Mouse (Mus musculus): ENCODE measurements around the gene Ezh1. TPM values are rescaled to one million over a fixed set of nuclear protein-coding genes. Genes with fewer than 3 reads are reported as not detected.

Ezh1 gene
- polyA plus RNA-seq, 1 experiment from 2014 or later, result 12.1 TPM

DNA sequence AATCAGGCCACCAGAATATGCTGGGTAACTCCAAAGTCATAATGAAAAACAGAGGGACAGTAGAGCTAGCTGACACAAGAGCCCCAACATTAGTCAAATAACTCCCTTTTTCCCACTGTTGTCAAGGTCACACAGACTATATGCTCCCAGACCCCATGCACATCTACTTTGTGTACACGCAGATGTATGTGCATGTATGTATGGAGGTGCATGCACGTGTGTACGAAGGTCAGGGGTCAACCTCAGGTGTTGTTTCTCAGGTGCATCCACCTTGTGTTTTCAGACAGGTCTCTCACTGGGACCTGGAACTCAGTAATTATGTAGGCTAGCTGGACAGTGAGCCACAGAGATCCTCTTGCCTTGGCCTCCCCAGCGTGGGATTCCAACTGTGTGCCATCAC lies 40.8 kb downstream of the Ezh1 start:
- 0 out of 2 replicates have a peak, but pooled peaks cover 9% of the 10 kb centered on the region for H3K27me3 ChIP-seq
- no peaks in the 10 kb centered on the region for H3K9me3 ChIP-seq (replicated peaks)
- H3K9ac ChIP-seq, result no peak overlapping the region
- H3K4me2 ChIP-seq, result no peak overlapping the region
- 92% methylated on average over 4 of the region's 4 CpGs for WGBS
- H3K36me3 ChIP-seq (ENCODE audit: poor library complexity, severe bottlenecking), result no peaks in the 10 kb centered on the region
- ATAC-seq, result no peak
- no peak overlapping the region for H3K27ac ChIP-seq
- peaks cover 13% of the 10 kb centered on the region for H3K4me1 ChIP-seq
- H3K4me3 ChIP-seq, result no peak overlapping the region

DNA sequence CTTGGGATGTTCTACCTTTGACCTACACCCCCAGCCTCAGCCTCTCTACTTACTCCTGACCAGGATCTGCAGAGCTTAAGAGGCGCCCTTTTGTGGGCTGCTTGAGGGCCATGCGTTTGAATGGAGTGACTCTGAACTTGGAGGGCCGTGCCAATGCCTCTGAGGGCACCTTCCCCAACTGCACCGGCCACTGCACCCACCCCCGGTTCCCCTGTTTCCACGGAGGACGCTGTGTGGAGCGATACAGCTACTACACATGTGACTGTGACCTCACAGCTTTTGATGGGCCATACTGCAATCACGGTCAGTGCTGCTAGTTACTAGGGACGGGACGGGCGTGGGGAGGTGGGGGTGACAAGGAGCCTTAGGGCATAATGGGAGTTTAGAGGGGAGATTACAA lies 41.3 kb downstream of the Ezh1 start:
- no peak overlapping the region for H3K27ac ChIP-seq
- no peaks in the 10 kb centered on the region for H3K9me3 ChIP-seq (replicated peaks)
- 0 out of 2 replicates have a peak, but pooled peaks cover 11% of the 10 kb centered on the region for H3K27me3 ChIP-seq
- H3K36me3 ChIP-seq (ENCODE audit: poor library complexity, severe bottlenecking), result no peaks in the 10 kb centered on the region
- 89% methylated on average over 12 of the region's 12 CpGs for WGBS
- H3K4me2 ChIP-seq, result no peak overlapping the region
- H3K4me1 ChIP-seq, result peaks cover 9% of the 10 kb centered on the region
- no peak overlapping the region for H3K9ac ChIP-seq
- no peak overlapping the region for H3K4me3 ChIP-seq
- ATAC-seq, result no peak

DNA sequence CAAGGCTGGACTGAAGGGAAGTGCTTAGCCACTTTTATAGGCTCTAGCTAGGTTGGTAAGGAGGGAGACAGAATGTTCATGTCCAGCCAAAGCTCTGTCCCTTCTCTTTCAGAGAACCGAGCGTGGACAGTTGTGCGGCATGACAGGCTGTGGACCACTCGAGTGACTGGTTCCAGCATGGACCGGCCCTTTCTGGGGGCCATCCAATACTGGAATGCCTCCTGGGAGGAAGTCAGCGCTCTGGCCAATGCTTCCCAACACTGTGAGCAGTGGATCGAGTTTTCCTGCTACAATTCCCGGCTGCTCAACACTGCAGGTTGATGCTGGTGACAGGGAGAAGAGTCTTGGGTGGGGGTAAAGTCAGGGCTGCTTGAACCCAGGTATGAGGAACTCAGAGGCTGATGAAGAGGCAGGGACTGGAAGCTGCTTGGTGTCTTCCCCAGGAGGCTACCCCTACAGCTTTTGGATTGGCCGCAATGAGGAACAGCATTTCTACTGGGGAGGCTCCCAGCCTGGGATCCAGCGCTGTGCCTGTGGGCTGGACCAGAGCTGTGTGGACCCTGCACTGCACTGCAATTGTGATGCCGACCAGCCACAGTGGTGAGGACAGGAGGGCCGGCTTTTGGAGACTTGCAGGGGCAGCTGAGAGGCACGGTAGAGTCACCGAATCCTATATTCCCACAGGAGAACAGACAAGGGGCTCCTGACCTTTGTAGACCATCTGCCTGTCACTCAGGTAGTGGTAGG lies 43.3 kb downstream of the Ezh1 start:
- peaks cover 30% of the 10 kb centered on the region for H3K27me3 ChIP-seq
- no peak overlapping the region for H3K4me3 ChIP-seq
- no peaks in the 10 kb centered on the region for H3K9me3 ChIP-seq (replicated peaks)
- H3K9ac ChIP-seq, result 0 out of 2 replicates have a peak overlapping the region, but pooled peaks have one; percentile 21
- WGBS, result 83% methylated on average over 14 of the region's 14 CpGs
- H3K4me2 ChIP-seq, result no peak overlapping the region
- H3K4me1 ChIP-seq, result peaks cover 4% of the 10 kb centered on the region; the same call in 1 of the 2 replicates
- no peaks in the 10 kb centered on the region for H3K36me3 ChIP-seq (ENCODE audit: poor library complexity, severe bottlenecking)
- ATAC-seq, result no peak
- no peak overlapping the region for H3K27ac ChIP-seq

DNA sequence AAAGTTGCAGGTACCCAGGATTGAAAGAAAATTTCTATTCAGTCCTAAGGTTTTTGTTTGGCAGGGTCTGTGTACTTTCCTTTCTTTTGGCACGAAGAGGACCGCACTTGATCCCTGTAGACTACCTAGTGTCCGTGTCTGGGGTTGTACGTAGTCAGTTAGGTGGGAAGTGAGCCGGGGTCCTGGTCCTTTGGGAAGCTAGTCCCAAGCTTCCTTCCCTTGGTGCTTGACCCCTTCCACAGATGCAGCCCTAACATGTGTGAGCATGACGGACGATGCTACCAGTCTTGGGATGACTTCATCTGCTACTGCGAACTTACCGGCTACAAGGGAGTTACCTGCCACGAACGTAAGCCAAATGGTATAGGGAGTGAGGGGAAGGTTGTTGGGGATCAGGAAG lies 44.3 kb downstream of the Ezh1 start:
- Histone ChIP-seq H3K4me1 (peaks cover 9% of the 10 kb centered on the region), H3K27me3 (peaks cover 40% of the 10 kb centered on the region), H3K4me3 (no peak overlapping the region), H3K9ac (no peak overlapping the region), H3K27ac (no peak overlapping the region), H3K9me3 (replicated peaks) (no peaks in the 10 kb centered on the region), H3K4me2 (no peak overlapping the region), H3K36me3 (ENCODE audit: poor library complexity, severe bottlenecking) (no peaks in the 10 kb centered on the region)
- 90% methylated on average over 11 of the region's 11 CpGs for WGBS
- no peak for ATAC-seq

DNA sequence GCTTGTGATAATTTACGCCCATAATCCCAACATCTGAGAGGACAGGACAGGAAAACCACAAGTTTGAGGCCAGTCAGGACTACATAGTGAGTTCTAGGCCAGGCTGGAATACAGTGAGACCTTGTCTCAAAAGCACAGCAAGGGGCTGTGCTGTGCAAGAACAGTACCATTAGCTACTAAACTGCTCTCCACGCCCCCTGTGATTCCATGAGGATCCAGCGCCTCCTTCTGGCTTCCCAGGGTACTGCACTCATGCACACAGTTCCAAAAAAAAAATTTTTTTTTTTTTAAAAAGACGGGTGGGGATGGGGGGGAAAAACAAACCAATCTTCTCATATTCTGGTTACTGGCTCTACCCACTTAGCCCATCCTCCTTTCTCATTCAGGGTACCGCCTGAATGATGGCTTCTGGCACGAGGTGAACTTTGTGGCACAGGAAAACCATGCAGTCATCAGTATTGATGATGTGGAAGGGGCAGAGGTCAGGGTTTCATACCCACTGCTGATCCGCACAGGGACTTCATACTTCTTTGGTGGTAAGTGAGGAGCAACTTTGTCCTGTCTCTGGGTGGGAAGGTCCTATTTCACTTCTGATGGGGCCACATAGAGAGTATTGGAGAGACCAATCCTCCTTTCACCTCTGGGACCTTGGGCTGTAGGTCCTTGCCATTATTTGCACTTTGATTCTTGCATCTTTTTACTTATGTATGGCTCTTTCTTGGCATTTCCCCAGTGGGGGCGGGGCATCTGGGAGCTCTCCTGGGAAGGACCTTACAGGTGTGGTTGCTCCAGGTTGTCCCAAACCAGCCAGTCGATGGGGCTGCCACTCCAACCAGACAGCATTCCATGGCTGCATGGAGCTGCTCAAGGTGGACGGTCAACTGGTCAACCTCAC lies 45.2 kb downstream of the Ezh1 start:
- Histone ChIP-seq H3K36me3 (ENCODE audit: poor library complexity, severe bottlenecking) (no peaks in the 10 kb centered on the region), H3K4me3 (no peak overlapping the region), H3K27me3 (peaks cover 48% of the 10 kb centered on the region), H3K9ac (no peak overlapping the region), H3K4me1 (peaks cover 18% of the 10 kb centered on the region), H3K4me2 (no peak overlapping the region), H3K9me3 (replicated peaks) (no peaks in the 10 kb centered on the region), H3K27ac (no peak overlapping the region)
- 38% methylated on average over 10 of the region's 10 CpGs for WGBS
- no peak for ATAC-seq

DNA sequence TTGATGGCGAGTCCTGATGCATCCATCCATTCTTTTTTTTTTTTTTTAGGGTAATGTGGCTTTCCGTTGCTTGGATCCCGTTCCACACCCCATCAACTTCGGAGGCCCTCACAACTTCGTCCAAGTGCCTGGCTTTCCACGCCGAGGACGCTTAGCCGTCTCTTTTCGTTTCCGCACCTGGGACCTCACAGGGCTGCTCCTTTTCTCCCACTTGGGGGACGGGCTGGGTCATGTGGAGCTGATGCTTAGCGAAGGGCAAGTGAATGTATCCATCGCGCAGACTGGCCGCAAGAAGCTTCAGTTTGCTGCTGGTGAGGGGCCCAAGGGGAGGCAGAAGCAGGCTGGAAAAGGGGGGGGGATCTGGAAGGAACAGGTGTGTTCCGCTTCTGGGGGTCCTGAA lies 46.0 kb downstream of the Ezh1 start:
- WGBS, result 61% methylated on average over 17 of the region's 17 CpGs
- peaks cover 56% of the 10 kb centered on the region for H3K27me3 ChIP-seq
- H3K4me2 ChIP-seq, result no peak overlapping the region
- ATAC-seq, result no peak
- H3K36me3 ChIP-seq (ENCODE audit: poor library complexity, severe bottlenecking), result no peaks in the 10 kb centered on the region
- no peaks in the 10 kb centered on the region for H3K9me3 ChIP-seq (replicated peaks)
- no peak overlapping the region for H3K27ac ChIP-seq
- no peak overlapping the region for H3K9ac ChIP-seq
- H3K4me3 ChIP-seq, result no peak overlapping the region
- H3K4me1 ChIP-seq, result peaks cover 25% of the 10 kb centered on the region

DNA sequence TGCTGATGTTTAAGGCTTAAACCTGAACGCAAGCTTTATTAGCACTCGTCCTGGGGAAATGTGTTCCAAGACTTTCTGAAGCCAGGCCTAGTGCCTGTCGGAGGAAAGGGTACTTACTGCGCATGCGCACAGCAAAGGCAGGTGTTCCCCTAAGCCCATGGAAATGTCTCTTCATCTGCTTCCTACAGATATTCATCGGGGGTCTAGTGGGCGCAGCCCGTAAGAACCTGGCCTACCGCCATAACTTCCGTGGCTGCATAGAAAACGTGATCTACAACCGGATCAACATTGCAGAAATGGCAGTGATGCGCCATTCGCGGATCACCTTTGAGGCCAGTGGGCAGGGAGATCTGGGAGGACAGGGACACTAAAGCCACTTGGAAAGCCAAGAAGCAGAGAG lies 47.0 kb downstream of the Ezh1 start:
- Histone ChIP-seq H3K9me3 (replicated peaks) (no peaks in the 10 kb centered on the region), H3K36me3 (ENCODE audit: poor library complexity, severe bottlenecking) (no peaks in the 10 kb centered on the region), H3K27ac (no peak overlapping the region), H3K4me2 (no peak overlapping the region), H3K4me1 (peaks cover 35% of the 10 kb centered on the region), H3K27me3 (peaks cover 65% of the 10 kb centered on the region), H3K4me3 (no peak overlapping the region), H3K9ac (no peak overlapping the region)
- ATAC-seq, result no peak
- 76% methylated on average over 15 of the region's 15 CpGs for WGBS

DNA sequence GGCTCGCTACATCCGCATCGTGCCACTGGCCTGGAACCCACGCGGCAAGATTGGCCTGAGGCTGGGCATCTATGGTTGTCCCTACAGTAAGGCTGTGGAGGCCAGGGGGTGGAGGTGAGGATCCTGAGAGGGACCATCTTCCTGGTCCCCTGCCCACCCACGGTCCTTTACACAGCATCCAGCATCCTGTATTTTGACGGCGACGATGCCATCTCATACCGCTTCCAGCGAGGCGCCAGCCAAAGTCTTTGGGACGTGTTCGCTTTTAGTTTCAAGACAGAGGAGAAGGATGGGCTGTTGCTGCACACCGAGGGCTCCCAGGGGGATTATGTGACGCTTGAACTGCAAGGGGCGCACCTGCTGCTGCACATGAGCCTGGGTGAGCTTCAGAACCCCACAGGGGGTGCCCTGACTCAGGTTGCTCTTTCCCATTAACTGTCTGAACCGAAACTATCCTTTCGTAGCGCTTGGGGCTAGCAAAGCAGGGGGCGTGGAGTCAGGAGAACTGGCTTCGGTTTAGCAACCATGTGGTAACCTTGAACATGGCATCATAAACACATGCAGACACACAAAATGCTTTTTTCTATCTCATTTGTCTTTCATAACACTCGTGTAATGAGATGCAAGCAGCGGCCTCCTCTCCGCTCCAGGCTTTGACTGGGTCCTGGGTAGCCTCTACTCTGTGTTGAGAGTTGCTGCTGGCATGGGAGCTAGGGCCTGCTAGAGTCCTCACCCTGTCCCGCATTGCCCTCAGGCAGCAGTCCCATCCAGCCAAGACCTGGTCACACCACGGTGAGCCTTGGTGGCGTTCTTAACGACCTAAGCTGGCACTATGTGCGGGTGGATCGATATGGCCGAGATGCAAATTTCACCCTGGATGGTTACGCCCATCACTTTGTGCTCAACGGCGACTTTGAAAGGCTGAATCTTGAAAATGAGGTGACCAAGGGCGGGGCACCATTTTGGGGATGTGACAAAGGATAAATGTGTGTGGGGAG lies 47.9 kb downstream of the Ezh1 start:
- Histone ChIP-seq H3K9me3 (replicated peaks) (no peaks in the 10 kb centered on the region), H3K27me3 (peaks cover 72% of the 10 kb centered on the region), H3K4me3 (no peak overlapping the region), H3K9ac (no peak overlapping the region), H3K4me2 (0 out of 2 replicates have a peak overlapping the region, but pooled peaks have one; percentile 10), H3K27ac (no peak overlapping the region), H3K4me1 (peaks cover 44% of the 10 kb centered on the region), H3K36me3 (ENCODE audit: poor library complexity, severe bottlenecking) (no peaks in the 10 kb centered on the region)
- WGBS, result 46% methylated on average over 36 of the region's 36 CpGs
- ATAC-seq, result no peak

DNA sequence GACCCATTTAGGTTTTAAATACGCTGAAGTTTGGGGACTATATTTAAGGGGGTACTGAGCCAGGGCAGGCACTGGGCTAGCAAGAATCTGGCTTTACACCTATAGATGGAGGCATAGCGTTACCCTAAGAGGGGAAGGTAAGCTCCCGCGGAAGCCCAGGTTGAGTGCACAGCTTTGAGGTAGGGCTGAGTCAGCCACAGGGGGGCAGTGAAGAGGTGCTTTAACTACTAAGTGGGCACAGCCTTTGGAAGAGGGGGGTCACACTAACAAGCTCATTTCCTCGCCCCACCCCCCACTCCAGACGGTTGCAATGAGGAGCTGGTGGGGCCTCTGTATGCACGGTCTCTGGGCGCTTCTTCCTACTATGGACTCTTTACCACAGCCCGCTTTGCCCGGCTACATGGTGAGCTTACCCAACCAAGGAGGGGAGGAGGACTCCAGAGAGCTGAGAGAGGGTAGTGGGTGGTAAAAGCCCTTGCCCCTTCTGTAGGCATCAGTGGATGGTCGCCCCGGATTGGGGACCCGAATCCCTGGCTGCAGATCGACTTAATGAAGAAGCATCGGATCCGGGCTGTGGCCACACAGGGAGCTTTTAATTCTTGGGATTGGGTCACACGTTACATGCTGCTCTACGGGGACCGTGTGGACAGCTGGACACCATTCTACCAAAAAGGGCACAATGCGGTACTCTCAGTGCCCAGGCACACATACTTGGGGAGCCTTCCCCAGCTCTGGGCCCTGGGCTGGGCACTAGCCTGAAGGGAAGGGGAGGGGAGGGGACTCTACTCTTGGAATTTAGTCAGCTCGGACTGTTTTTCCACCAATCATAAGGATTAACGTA lies 49.1 kb downstream of the Ezh1 start:
- Histone ChIP-seq H3K27me3 (peaks cover 73% of the 10 kb centered on the region), H3K4me2 (peak overlapping the region; percentile 56), H3K36me3 (ENCODE audit: poor library complexity, severe bottlenecking) (no peaks in the 10 kb centered on the region), H3K27ac (no peak overlapping the region), H3K9me3 (replicated peaks) (no peaks in the 10 kb centered on the region), H3K4me3 (peak overlapping the region; percentile 34; the same call in 1 of the 2 replicates), H3K9ac (0 out of 2 replicates have a peak overlapping the region, but pooled peaks have one; percentile 16), H3K4me1 (peaks cover 55% of the 10 kb centered on the region)
- 26% methylated on average over 22 of the region's 22 CpGs for WGBS
- ATAC-seq, result no peak

DNA sequence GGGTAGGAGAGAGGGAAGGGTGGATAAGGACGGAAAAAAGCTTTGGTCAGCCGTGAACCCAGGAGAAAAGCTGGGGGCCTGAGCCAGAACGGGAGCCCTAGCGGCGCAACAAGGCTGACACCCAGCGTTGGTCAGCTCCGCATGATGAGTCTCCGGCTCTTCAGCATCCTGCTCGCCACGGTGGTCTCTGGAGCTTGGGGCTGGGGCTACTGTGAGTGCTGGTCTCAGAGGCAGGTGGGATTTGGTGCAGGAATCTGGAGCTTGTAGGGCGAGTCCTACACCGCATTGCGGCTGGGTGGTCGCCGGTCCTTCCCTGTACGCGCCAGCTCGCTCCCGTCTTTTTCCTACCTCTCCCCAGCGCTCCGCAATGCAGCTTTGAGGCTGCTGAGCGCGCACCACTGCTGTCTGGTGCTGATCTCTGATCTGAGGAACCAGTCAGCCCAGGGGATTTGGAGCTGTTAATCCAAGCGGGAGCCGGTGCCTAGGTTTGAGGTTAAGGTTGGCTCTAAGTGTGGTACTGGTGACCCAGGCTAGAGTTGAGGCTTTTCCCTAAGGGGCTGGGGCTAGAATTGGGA lies 50.1 kb downstream of the Ezh1 start:
- no peaks in the 10 kb centered on the region for H3K9me3 ChIP-seq (replicated peaks)
- H3K4me1 ChIP-seq, result peaks cover 61% of the 10 kb centered on the region
- H3K4me3 ChIP-seq, result peak overlapping the region; percentile 34
- peak overlapping the region; percentile 51; the same call in 1 of the 2 replicates for H3K9ac ChIP-seq
- H3K36me3 ChIP-seq (ENCODE audit: poor library complexity, severe bottlenecking), result no peaks in the 10 kb centered on the region
- H3K27ac ChIP-seq, result no peak overlapping the region
- ATAC-seq, result no peak
- peak overlapping the region; percentile 56 for H3K4me2 ChIP-seq
- H3K27me3 ChIP-seq, result peaks cover 70% of the 10 kb centered on the region
- WGBS, result 0% methylated on average over 23 of the region's 25 CpGs

Data from forebrain, embryonic 13.5 days (tissue).